Mouse (Mus musculus): ENCODE measurements around the gene Mxd3.
A peak's percentile ranks its signal among the peaks of the same experiment; 100 is the strongest.

The Mxd3 gene

GRCm38 (mm10) chr13:55330567-55331400 is 1.2 kb upstream of the Mxd3 start:
- DNase-seq = no peak

GRCm38 (mm10) chr13:55329109-55329682 is 427 bp downstream of the Mxd3 start:
- DNase-seq = no peak

- no peak for DNase-seq
These were observed 982 bp downstream of the Mxd3 start for GRCm38 (mm10) chr13:55328641-55329040.

- no peak for DNase-seq
These were observed 1.5 kb downstream of the Mxd3 start for GRCm38 (mm10) chr13:55328171-55328570.

- peak; percentile 85 to 87 for DNase-seq
These were observed 2.0 kb downstream of the Mxd3 start for GRCm38 (mm10) chr13:55327633-55328032.

GRCm38 (mm10) chr13:55327169-55327568 is 2.5 kb downstream of the Mxd3 start:
- no peak for DNase-seq

- no peak for DNase-seq
These were observed 4.0 kb downstream of the Mxd3 start for GRCm38 (mm10) chr13:55325596-55325995.

- peak; percentile 37 to 40 for DNase-seq
These were observed 7.3 kb downstream of the Mxd3 start for GRCm38 (mm10) chr13:55322130-55322825.

- peak; percentile 88 to 91 for DNase-seq
These were observed 8.0 kb downstream of the Mxd3 start, which contains the start of gene Rab24 for GRCm38 (mm10) chr13:55321434-55322129. Gene Rab24 (minus strand): TSS chr13:55321946.

GRCm38 (mm10) chr13:55319931-55320533 is 9.6 kb downstream of the Mxd3 start, which contains the start of gene Prelid1:
Gene Prelid1 (plus strand): TSS chr13:55320500.
- DNase-seq = no peak

GRCm38 (mm10) chr13:55318351-55318750 is 11.3 kb downstream of the Mxd3 start:
- DNase-seq = no peak

GRCm38 (mm10) chr13:55314891-55315412 is 14.7 kb downstream of the Mxd3 start:
- no peak for DNase-seq

GRCm38 (mm10) chr13:55313051-55313450 is 16.6 kb downstream of the Mxd3 start:
- DNase-seq = no peak

- no peak for DNase-seq
These were observed 17.5 kb downstream of the Mxd3 start for GRCm38 (mm10) chr13:55312028-55312630.

- no peak for DNase-seq
These were observed 28.7 kb downstream of the Mxd3 start for GRCm38 (mm10) chr13:55300913-55301312.

- DNase-seq = no peak
These were observed 32.9 kb downstream of the Mxd3 start for GRCm38 (mm10) chr13:55296760-55297159.

- no peak for DNase-seq
These were observed 40.8 kb downstream of the Mxd3 start for GRCm38 (mm10) chr13:55288854-55289253.

- DNase-seq = no peak
These were observed 52.0 kb downstream of the Mxd3 start for GRCm38 (mm10) chr13:55277646-55278045.

GRCm38 (mm10) chr13:55277203-55277602 is 52.4 kb downstream of the Mxd3 start:
- DNase-seq = no peak
